Mouse (Mus musculus): ENCODE results near the gene Nlrp9a. TPM values are rescaled to one million over a fixed set of nuclear protein-coding genes. Genes with fewer than 3 reads are reported as not detected.
"Not testable (repeated sequence)": the region's sequence is repeated elsewhere in the genome, so short reads cannot be mapped to it uniquely, and the experiment has no call there.

The Nlrp9a gene
- not detected for total RNA-seq (2021)
- long read RNA-seq, experiment 1, result 0 reads
- long read RNA-seq, experiment 2, result 0 reads

- DNase-seq, result not testable (repeated sequence)
Observed at GRCm38 (mm10) chr7:26534723-26535122, at the start of gene Nlrp9a. TSS of gene Nlrp9a (plus strand) at chr7:26535023.

GRCm38 (mm10) chr7:26489514-26489913, 45.3 kb upstream of the Nlrp9a start:
- DNase-seq, result not testable (repeated sequence)

GRCm38 (mm10) chr7:26589077-26589476, 54.3 kb downstream of the Nlrp9a start:
- DNase-seq, result no peak

DNA sequence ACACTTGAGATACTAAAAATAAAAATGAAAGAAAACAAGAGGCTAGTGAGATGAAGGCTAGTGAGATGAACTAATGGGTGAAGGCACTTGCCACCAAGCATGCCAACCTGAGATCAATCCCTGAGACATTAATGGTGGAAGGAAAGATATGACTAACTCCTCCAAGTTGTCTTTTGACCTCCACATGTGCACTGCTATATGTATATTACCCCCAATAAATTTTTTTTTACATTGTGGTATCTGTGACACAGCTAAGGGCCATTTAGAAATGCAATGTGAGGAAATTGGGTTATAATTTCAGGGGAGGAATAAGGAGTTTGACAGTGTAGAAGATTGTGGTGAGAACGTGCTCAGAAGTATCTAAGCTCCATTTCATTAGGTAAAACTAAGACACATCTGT, 55.0 kb downstream of the Nlrp9a start:
- no peak for DNase-seq

DNA sequence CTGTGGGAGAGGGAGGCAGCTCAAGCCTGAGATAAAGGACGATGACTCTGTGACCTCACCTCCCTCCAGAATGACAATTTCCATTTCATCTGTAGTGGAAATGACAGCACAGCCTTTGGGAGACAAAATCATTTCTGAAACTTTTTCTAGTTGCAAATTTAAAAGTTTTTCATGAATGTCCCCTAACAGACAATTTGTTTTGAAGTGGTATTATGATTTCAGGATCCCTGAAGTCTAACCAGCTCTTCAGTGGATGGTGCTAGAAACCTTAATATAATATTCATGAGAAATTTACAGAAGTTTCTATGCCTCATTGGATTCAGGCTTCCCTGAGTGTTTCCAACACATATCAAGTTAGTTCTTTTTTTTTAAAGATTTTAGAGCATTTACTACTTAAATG, 83.5 kb downstream of the Nlrp9a start, which contains the start of gene Vmn1r185:
Vmn1r185 (minus strand) TSS at position 101 of the 400 bp plus-strand sequence.
- not testable (repeated sequence) for DNase-seq

Small RNA genes lying within 50 kb of the gene (microRNA-seq; reads per million reads assigned to microRNA genes)
- gene Gm25947, result not detected

Other genes with a start within 250 kb of the Nlrp9a start
- gene Cyp2a4, start 227.9 kb upstream of the Nlrp9a start, total RNA-seq (2021), result 1 to 10 TPM in 1 of 2 experiments, under 1 TPM in 1; 0.97 to 1.6 TPM
- gene Nlrp9c, start 131.3 kb upstream of the Nlrp9a start, total RNA-seq (2021), result not detected
- not detected for gene Nlrp4a, start 99.9 kb upstream of the Nlrp9a start, total RNA-seq (2021)
- not detected for gene Vmn1r185, start 83.4 kb downstream of the Nlrp9a start, total RNA-seq (2021)
- gene Cyp2b23, start 151.4 kb downstream of the Nlrp9a start, total RNA-seq (2021), result not detected
- gene Cyp2b19, start 222.1 kb downstream of the Nlrp9a start, total RNA-seq (2021), result not detected

Data from adrenal gland, postnatal 10 days (tissue).